Mouse (Mus musculus) hindbrain, embryonic 11.5 days (tissue): Measurements from ENCODE around the gene Kmt2a. TPM values are rescaled to one million over a fixed set of nuclear protein-coding genes. Genes with fewer than 3 reads are reported as not detected.

Experiments used
- ATAC-seq: fragments of 200-750 bp; cut with Nextera tagmentation; 2 replicates; pipeline ENCODE4 v1.8.0; 2017; ENCODE audit warnings: mild to moderate bottlenecking, moderate TSS enrichment, moderate library complexity; ENCODE audit not compliant: low FRiP score
- DNase-seq: peaks from one replicate; pipeline ENCODE4 v3.0.0-alpha.2; 2015; ENCODE audit warnings: low spot score
- H3K27ac ChIP-seq: fragments of 300-500 bp; sonication (generic); 2 replicates; pipeline ENCODE4 v1.5.1; 2014; ENCODE audit warnings: mild to moderate bottlenecking, low read depth, low read length
- H3K27me3 ChIP-seq: fragments of 300-500 bp; sonication (generic); 2 replicates; pipeline ENCODE4 v1.6.1; 2014; ENCODE audit warnings: mild to moderate bottlenecking, low read length, moderate library complexity, mixed read lengths; ENCODE audit not compliant: control insufficient read depth, insufficient read depth
- H3K36me3 ChIP-seq: fragments of 300-500 bp; sonication (generic); 2 replicates; pipeline ENCODE4 v1.6.1; 2014; ENCODE audit warnings: mild to moderate bottlenecking, low read length, moderate library complexity, mixed read lengths; ENCODE audit not compliant: control insufficient read depth, insufficient read depth
- H3K4me1 ChIP-seq: fragments of 300-500 bp; sonication (generic); replicated peaks from 2 replicates; pipeline ENCODE4 v1.6.1; 2014; ENCODE audit warnings: low read length, mixed read lengths; ENCODE audit not compliant: control insufficient read depth, insufficient read depth
- H3K4me2 ChIP-seq: fragments of 300-500 bp; sonication (generic); replicated peaks from 2 replicates; pipeline ENCODE4 v1.6.1; 2014; ENCODE audit warnings: mild to moderate bottlenecking, low read depth, low read length
- H3K4me3 ChIP-seq: fragments of 300-500 bp; sonication (generic); 2 replicates; pipeline ENCODE4 v1.5.1; 2014; ENCODE audit warnings: low read depth, low read length
- H3K9ac ChIP-seq: fragments of 300-500 bp; sonication (generic); 2 replicates; pipeline ENCODE4 v1.6.1; 2014; ENCODE audit warnings: low read depth, low read length
- H3K9me3 ChIP-seq: fragments of 300-500 bp; sonication (generic); 2 replicates; pipeline ENCODE4 v1.6.1; 2016; ENCODE audit warnings: low read length; ENCODE audit not compliant: control insufficient read depth
- WGBS: fragments of 180-500 bp; shearing (Covaris S2); extraction: QIAGEN DNeasy Blood & Tissue Kit; methylation state at CpG from one replicate; pipeline ENCODE4 v1.1.7; 2014; 5-methylcytosine and 5-hydroxymethylcytosine counted together
- polyA plus RNA-seq: library from polyadenylated mRNA; unstranded; fragments of >200 nt; fragmentation: Nextera tagmentation; extraction: Ambion mirVana; gene quantifications from 2 replicates; pipeline ENCODE4 v1.2.1, GENCODE M21; 2014

Kmt2a gene
- polyA plus RNA-seq, 1 experiment from 2014 or later = 26.2 TPM

- Histone ChIP-seq H3K4me2 (no peak overlapping the region), H3K9ac (no peak overlapping the region), H3K9me3 (no peaks in the 10 kb centered on the region), H3K27ac (no peak overlapping the region), H3K36me3 (no peaks in the 10 kb centered on the region), H3K27me3 (no peaks in the 10 kb centered on the region), H3K4me1 (no peaks in the 10 kb centered on the region), H3K4me3 (no peak overlapping the region)
- 89% methylated on average over 6 of the region's 6 CpGs for WGBS
- no peak for DNase-seq
- no peak for ATAC-seq
Observed at GRCm38 (mm10) chr9:44855153-44855552, 25.9 kb downstream of the Kmt2a start.

- no peak overlapping the region for H3K27ac ChIP-seq
- peaks cover 19% of the 10 kb centered on the region for H3K36me3 ChIP-seq
- WGBS = 95% methylated on average over 6 of the region's 6 CpGs
- no peak for DNase-seq
- H3K27me3 ChIP-seq = no peaks in the 10 kb centered on the region
- H3K4me3 ChIP-seq = no peak overlapping the region
- ATAC-seq = no peak
- H3K4me2 ChIP-seq = no peak overlapping the region
- H3K9me3 ChIP-seq = no peaks in the 10 kb centered on the region
- H3K9ac ChIP-seq = no peak overlapping the region
- no peaks in the 10 kb centered on the region for H3K4me1 ChIP-seq
Observed at GRCm38 (mm10) chr9:44847446-44847845, 33.6 kb downstream of the Kmt2a start.

GRCm38 (mm10) chr9:44841241-44841640 lies 39.9 kb downstream of the Kmt2a start:
- Histone ChIP-seq H3K9ac (no peak overlapping the region), H3K9me3 (no peaks in the 10 kb centered on the region), H3K36me3 (peaks cover 18% of the 10 kb centered on the region), H3K4me3 (no peak overlapping the region), H3K4me1 (no peaks in the 10 kb centered on the region), H3K27me3 (no peaks in the 10 kb centered on the region), H3K4me2 (no peak overlapping the region), H3K27ac (no peak overlapping the region)
- ATAC-seq = no peak
- DNase-seq = no peak
- WGBS = 91% methylated on average over 10 of the region's 10 CpGs

- no peak overlapping the region for H3K9ac ChIP-seq
- no peaks in the 10 kb centered on the region for H3K4me1 ChIP-seq
- WGBS = 60% methylated on average over 7 of the region's 7 CpGs
- peaks cover 22% of the 10 kb centered on the region for H3K36me3 ChIP-seq
- no peaks in the 10 kb centered on the region for H3K27me3 ChIP-seq
- H3K27ac ChIP-seq = no peak overlapping the region
- H3K9me3 ChIP-seq = no peaks in the 10 kb centered on the region
- peak; percentile 83 for DNase-seq
- H3K4me3 ChIP-seq = no peak overlapping the region
- H3K4me2 ChIP-seq = no peak overlapping the region
- ATAC-seq = no peak
Observed at GRCm38 (mm10) chr9:44836439-44836838, 44.7 kb downstream of the Kmt2a start.

GRCm38 (mm10) chr9:44832356-44832755 lies 48.7 kb downstream of the Kmt2a start:
- Histone ChIP-seq H3K27me3 (no peaks in the 10 kb centered on the region), H3K4me1 (no peaks in the 10 kb centered on the region), H3K4me2 (no peak overlapping the region), H3K27ac (no peak overlapping the region), H3K9ac (no peak overlapping the region), H3K36me3 (peaks cover 32% of the 10 kb centered on the region), H3K4me3 (no peak overlapping the region), H3K9me3 (no peaks in the 10 kb centered on the region)
- DNase-seq (no peak), ATAC-seq (no peak)
- WGBS = 98% methylated on average over 4 of the region's 4 CpGs

GRCm38 (mm10) chr9:44830506-44830905 lies 50.6 kb downstream of the Kmt2a start:
- no peak for ATAC-seq
- H3K4me1 ChIP-seq = no peaks in the 10 kb centered on the region

GRCm38 (mm10) chr9:44828944-44829343 lies 52.2 kb downstream of the Kmt2a start:
- ATAC-seq = no peak
- no peak overlapping the region for H3K9ac ChIP-seq
- H3K36me3 ChIP-seq = peaks cover 30% of the 10 kb centered on the region; the same call in 1 of the 2 replicates
- H3K4me2 ChIP-seq = no peak overlapping the region
- 97% methylated on average over 11 of the region's 11 CpGs for WGBS
- no peaks in the 10 kb centered on the region for H3K27me3 ChIP-seq
- H3K4me3 ChIP-seq = no peak overlapping the region
- DNase-seq = no peak
- H3K4me1 ChIP-seq = no peaks in the 10 kb centered on the region
- no peaks in the 10 kb centered on the region for H3K9me3 ChIP-seq
- H3K27ac ChIP-seq = no peak overlapping the region

More at GRCm38 (mm10) chr9:44830506-44830905, 50.6 kb downstream of the Kmt2a start:
- Histone ChIP-seq H3K4me2 (no peak overlapping the region), H3K4me3 (no peak overlapping the region), H3K27me3 (no peaks in the 10 kb centered on the region), H3K9ac (no peak overlapping the region), H3K9me3 (no peaks in the 10 kb centered on the region), H3K27ac (no peak overlapping the region), H3K36me3 (peaks cover 35% of the 10 kb centered on the region)
- 88% methylated on average over 2 of the region's 2 CpGs for WGBS
- no peak for DNase-seq

- 83% methylated on average over 7 of the region's 7 CpGs for WGBS
- no peaks in the 10 kb centered on the region for H3K9me3 ChIP-seq
- DNase-seq (no peak), ATAC-seq (no peak)
- H3K4me3 ChIP-seq = no peak overlapping the region
- no peak overlapping the region for H3K9ac ChIP-seq
- no peaks in the 10 kb centered on the region for H3K27me3 ChIP-seq
- no peaks in the 10 kb centered on the region for H3K4me1 ChIP-seq
- no peak overlapping the region for H3K4me2 ChIP-seq
- peaks cover 32% of the 10 kb centered on the region for H3K36me3 ChIP-seq
- no peak overlapping the region for H3K27ac ChIP-seq
Observed at GRCm38 (mm10) chr9:44826660-44827059, 54.4 kb downstream of the Kmt2a start.

GRCm38 (mm10) chr9:44819920-44820827 lies 60.9 kb downstream of the Kmt2a start:
- Histone ChIP-seq H3K9ac (no peak overlapping the region), H3K27ac (no peak overlapping the region), H3K9me3 (no peaks in the 10 kb centered on the region), H3K36me3 (peaks cover 54% of the 10 kb centered on the region), H3K27me3 (no peaks in the 10 kb centered on the region), H3K4me3 (no peak overlapping the region), H3K4me2 (no peak overlapping the region), H3K4me1 (no peaks in the 10 kb centered on the region)
- no peak for ATAC-seq
- 91% methylated on average over 15 of the region's 15 CpGs for WGBS
- DNase-seq = no peak
